Mouse (Mus musculus) liver, embryonic 14.5 days (tissue): ENCODE measurements at regions not wholly inside any gene's neighbourhood (a gene's known extent, or its start where the extent isn't known, plus 50 kb on each side); places are given as distances from the start of the nearest gene placed in this dataset.

Experiments used
- CTCF ChIP-seq: IDR thresholded peaks from 2 replicates; pipeline ENCODE4 v1.5.1; 2016; ENCODE audit warnings: antibody characterized with exemption, low read depth, control low read depth
- EP300 ChIP-seq: IDR thresholded peaks from 2 replicates; pipeline ENCODE4 v1.6.1; 2016; ENCODE audit warnings: antibody characterized with exemption, low read depth

- no peak for TF ChIP-seq CTCF
- no peak for TF ChIP-seq EP300
Measured at GRCm38 (mm10) chr2:117455740-117456455, 113.1 kb upstream of the Rasgrp1 start.
